Mouse (Mus musculus) kidney, adult 2 months (tissue): ENCODE results near the gene Krt78.

ENCODE experiments used
- CTCF ChIP-seq: fragments of 200-500 bp; conservative IDR thresholded peaks from 2 replicates; pipeline ENCODE4 v1.5.1; 2011; ENCODE audit warnings: low read depth, mild to moderate bottlenecking, control low read depth, low read length, moderate library complexity, mixed read lengths; ENCODE audit not compliant: insufficient read depth, insufficient read length
- POLR2A ChIP-seq: fragments of 200-500 bp; IDR thresholded peaks from one replicate; pipeline ENCODE4 v1.6.1; 2011; ENCODE audit warnings: low read depth, low read length, control low read depth

- TF ChIP-seq CTCF (0 out of 2 replicates have a peak, but pooled peaks have one; percentile 13), POLR2A (no peak)
These were observed 30.7 kb upstream of the Krt78 start for GRCm38 (mm10) chr15:101984746-101985145.
